Mouse (Mus musculus) heart, postnatal 0 days (tissue): ENCODE results near the gene Plcb4.

Experiments used
- CTCF ChIP-seq: IDR thresholded peaks from 2 replicates; pipeline ENCODE4 v1.5.1; 2016; ENCODE audit warnings: antibody characterized with exemption, control low read depth, low read depth
- EP300 ChIP-seq: IDR thresholded peaks from 2 replicates; pipeline ENCODE4 v1.6.1; 2016; ENCODE audit warnings: antibody characterized with exemption, low read depth

DNA sequence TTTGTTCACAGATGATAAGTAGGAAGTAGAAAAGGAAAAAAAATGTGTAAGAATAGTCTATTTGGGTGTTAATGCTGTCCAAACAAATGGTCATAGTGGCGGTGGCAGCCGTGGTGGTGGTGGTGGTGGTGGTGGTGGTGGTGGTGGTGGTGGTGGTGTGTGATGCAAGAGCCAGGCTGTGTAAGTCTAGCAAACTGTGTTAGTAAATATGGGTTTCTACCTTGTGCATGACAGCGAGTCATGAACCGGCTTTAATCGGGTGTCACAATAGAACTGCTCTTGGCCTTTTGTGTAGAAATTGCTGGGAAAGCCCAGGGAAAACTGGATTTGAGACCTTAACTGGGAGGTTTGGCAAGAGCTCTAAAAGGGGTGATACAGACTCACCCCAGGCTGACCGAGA, 188.9 kb downstream of the Plcb4 start:
- TF ChIP-seq CTCF (no peak), EP300 (no peak)
